Mouse (Mus musculus) mesoderm, embryonic 11.5 days (tissue): ENCODE results near the gene Olfr545.
"Not testable (repeated sequence)": the region's sequence is repeated elsewhere in the genome, so short reads cannot be mapped to it uniquely, and the experiment has no call there.

Source experiments
- DNase-seq: peaks from one replicate; pipeline ENCODE4 v3.0.0-alpha.2; 2012; ENCODE audit warnings: low read depth, low spot score

Olfr545 gene

GRCm38 (mm10) chr7:102499473-102499872 is at the start of gene Olfr545:
Gene Olfr545, minus strand, starts transcription at chr7:102499573.
- no peak for DNase-seq

GRCm38 (mm10) chr7:102541251-102541650 is 41.9 kb upstream of the Olfr545 start:
- no peak for DNase-seq

- no peak for DNase-seq
These were observed 41.2 kb upstream of the Olfr545 start, which contains the start of gene Olfr548-ps1 for GRCm38 (mm10) chr7:102540596-102540995. Gene Olfr548-ps1, plus strand, starts transcription at chr7:102540896.

GRCm38 (mm10) chr7:102534449-102534848 is 35.1 kb upstream of the Olfr545 start, which contains the start of gene Olfr547:
Gene Olfr547, plus strand, starts transcription at chr7:102534749.
- DNase-seq: no peak

- DNase-seq: no peak
These were observed 29.7 kb upstream of the Olfr545 start for GRCm38 (mm10) chr7:102529052-102529451.

GRCm38 (mm10) chr7:102517051-102517335 is 17.6 kb upstream of the Olfr545 start:
- no peak for DNase-seq

- DNase-seq: no peak
These were observed 17.1 kb upstream of the Olfr545 start for GRCm38 (mm10) chr7:102516261-102517050.

- no peak for DNase-seq
These were observed 14.8 kb upstream of the Olfr545 start for GRCm38 (mm10) chr7:102514144-102514543.

- peak; percentile 85 for DNase-seq
These were observed 13.6 kb upstream of the Olfr545 start for GRCm38 (mm10) chr7:102512814-102513435.

- DNase-seq: no peak
These were observed 12.6 kb upstream of the Olfr545 start for GRCm38 (mm10) chr7:102511927-102512326.

GRCm38 (mm10) chr7:102509726-102510125 is 10.4 kb upstream of the Olfr545 start:
- DNase-seq: no peak

GRCm38 (mm10) chr7:102508666-102509065 is 9.3 kb upstream of the Olfr545 start:
- DNase-seq: no peak

GRCm38 (mm10) chr7:102508066-102508465 is 8.7 kb upstream of the Olfr545 start:
- DNase-seq: no peak

GRCm38 (mm10) chr7:102506848-102507247 is 7.5 kb upstream of the Olfr545 start:
- peak; percentile 79 for DNase-seq

- DNase-seq: no peak
These were observed 2.6 kb upstream of the Olfr545 start for GRCm38 (mm10) chr7:102501986-102502385.

- not testable (repeated sequence) for DNase-seq
These were observed 5.0 kb downstream of the Olfr545 start for GRCm38 (mm10) chr7:102494416-102494815.

- no peak for DNase-seq
These were observed 11.2 kb downstream of the Olfr545 start, which contains the start of gene Olfr544 for GRCm38 (mm10) chr7:102488161-102488560. Gene Olfr544, minus strand, starts transcription at chr7:102488313.

- no peak for DNase-seq
These were observed 13.3 kb downstream of the Olfr545 start for GRCm38 (mm10) chr7:102486105-102486504.

- not testable (repeated sequence) for DNase-seq
These were observed 14.6 kb downstream of the Olfr545 start for GRCm38 (mm10) chr7:102484766-102485165.

GRCm38 (mm10) chr7:102483665-102484064 is 15.7 kb downstream of the Olfr545 start:
- no peak for DNase-seq

- no peak for DNase-seq
These were observed 17.8 kb downstream of the Olfr545 start, which contains the start of gene Olfr543 for GRCm38 (mm10) chr7:102481579-102481978. Gene Olfr543, minus strand, starts transcription at chr7:102481679.

- DNase-seq: no peak
These were observed 18.6 kb downstream of the Olfr545 start for GRCm38 (mm10) chr7:102480821-102481220.
